8 mouse cellular contexts compared by ENCODE assay signal in the genomic region with DNA sequence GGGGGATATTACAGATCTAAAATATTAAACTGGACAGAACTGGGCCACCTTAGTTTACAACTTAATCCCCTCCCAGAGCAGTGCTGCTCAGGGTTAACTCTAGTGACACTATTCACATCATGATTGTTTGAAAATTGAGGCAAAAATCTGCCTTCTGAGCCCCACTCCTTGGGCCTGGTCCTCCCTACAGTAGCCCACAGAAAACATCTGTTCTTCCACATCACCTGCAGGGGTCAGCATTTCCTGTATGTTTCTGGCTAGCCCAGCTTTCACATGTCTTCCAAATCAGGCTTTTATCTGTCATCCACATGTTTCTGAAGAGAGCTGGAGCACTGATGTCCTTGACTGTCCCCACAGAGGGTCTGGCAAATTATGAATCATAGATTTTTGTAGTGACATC.
A peak's percentile ranks its signal among the peaks of the same experiment; 100 is the strongest.
DNase-seq lines count a peak whose midpoint lies in the region; ATAC-seq and TF ChIP-seq lines count a peak whose summit lies in the region.

No protein-coding gene starts in this region.

- TF ChIP-seq RAD21 in MEL (IDR thresholded peaks at IDR 0.05; ENCODE audit: low read depth, low read length): peak; percentile 56

- H3K27me3 ChIP-seq in MEL (ENCODE audit: control insufficient read depth in 1 of 2, insufficient read depth in 2 of 2, low read length in 2 of 2): no peaks in the 10 kb centered on the region; a peak in 1 of 4 replicates
- H3K27me3 ChIP-seq in liver, embryonic 14.5 days (ENCODE audit: control insufficient read depth, insufficient read depth, low read length): no peaks in the 10 kb centered on the region

- H3K9ac ChIP-seq in MEL (ENCODE audit: control insufficient read depth, low read depth, low read length, poor library complexity, severe bottlenecking): no peak overlapping the region
- H3K9ac ChIP-seq in liver, embryonic 14.5 days (replicated peaks): no peak overlapping the region

- H3K4me1 ChIP-seq in MEL (ENCODE audit: control insufficient read depth in 1 of 2, insufficient read depth in 2 of 2, low read length in 2 of 2): no peaks in the 10 kb centered on the region
- peaks cover 2% of the 10 kb centered on the region; the same call in 1 of the 2 replicates for H3K4me1 ChIP-seq in cortical plate, adult 2 months (ENCODE audit: control insufficient read depth, insufficient read depth, low read length)
- H3K4me1 ChIP-seq in liver, embryonic 14.5 days (replicated peaks; ENCODE audit: control insufficient read depth in 2 of 2, insufficient read depth in 2 of 2, low read length in 1 of 2): no peaks in the 10 kb centered on the region

- TF ChIP-seq POLR2A in MEL (IDR thresholded peaks at IDR 0.05; ENCODE audit: control insufficient read depth in 1 of 2, insufficient read depth in 1 of 2, low read depth in 1 of 2, low read length in 2 of 2, poor library complexity in 1 of 2): no peak
- no peak for TF ChIP-seq POLR2A in cortical plate, adult 2 months (IDR thresholded peaks at IDR 0.05; ENCODE audit: extremely low read depth, insufficient read depth, low read length)

- no peak for TF ChIP-seq EP300 in MEL (IDR thresholded peaks at IDR 0.05; ENCODE audit: low read depth in 1 of 2, low read length in 2 of 2)
- no peak for TF ChIP-seq EP300 in liver, embryonic 14.5 days (IDR thresholded peaks at IDR 0.05; ENCODE audit: low read depth)

- no peaks in the 10 kb centered on the region for H3K79me2 ChIP-seq in MEL (ENCODE audit: control insufficient read depth, insufficient read depth, low read length, poor library complexity)

- H3K4me3 ChIP-seq in layer of hippocampus, adult 2 months: no peak overlapping the region
- H3K4me3 ChIP-seq in MEL (ENCODE audit: control insufficient read depth in 1 of 2, insufficient read depth in 1 of 2, low read depth in 2 of 2, low read length in 2 of 2): no peak overlapping the region
- H3K4me3 ChIP-seq in cortical plate, adult 2 months (ENCODE audit: insufficient read depth, low read length): no peak overlapping the region
- no peak overlapping the region for H3K4me3 ChIP-seq in liver, embryonic 14.5 days (ENCODE audit: insufficient read depth in 1 of 2, low read depth in 2 of 2, low read length in 2 of 2)

- no peak overlapping the region for H3K4me2 ChIP-seq in liver, embryonic 14.5 days (ENCODE audit: low read depth)

- no peak for DNase-seq in layer of hippocampus, adult 2 months (ENCODE audit: low spot score in 2 of 2)
- no peak for DNase-seq in layer of hippocampus, postnatal 36 days
- peak; percentile 30 for DNase-seq in MEL (ENCODE audit: low read depth, low spot score)
- DNase-seq in liver, embryonic 14.5 days (ENCODE audit: low read depth in 3 of 3, low spot score in 3 of 3): no peak
- DNase-seq in frontal cortex, postnatal 25 days (ENCODE audit: low spot score in 2 of 2): no peak
- no peak for DNase-seq in yolk sac, embryonic 10.5 days (ENCODE audit: low spot score)

- no peak overlapping the region for H3K27ac ChIP-seq in layer of hippocampus, adult 2 months
- no peak overlapping the region for H3K27ac ChIP-seq in MEL (ENCODE audit: control insufficient read depth, low read depth, low read length)
- no peak overlapping the region for H3K27ac ChIP-seq in cortical plate, adult 2 months (ENCODE audit: insufficient read depth, low read length)
- H3K27ac ChIP-seq in liver, embryonic 14.5 days: no peak overlapping the region

- ATAC-seq in liver, embryonic 14.5 days (ENCODE audit: insufficient read depth): no peak
- ATAC-seq in frontal cortex, adult (ENCODE audit: low TSS enrichment): no peak

- no peaks in the 10 kb centered on the region for H3K9me3 ChIP-seq in MEL (replicated peaks; ENCODE audit: insufficient read depth, low read length)
- H3K9me3 ChIP-seq in liver, embryonic 14.5 days (ENCODE audit: control insufficient read depth, low read length): no peaks in the 10 kb centered on the region

- no peaks in the 10 kb centered on the region for H3K36me3 ChIP-seq in MEL (ENCODE audit: control insufficient read depth in 1 of 2, insufficient read depth in 2 of 2, low read length in 2 of 2)
- H3K36me3 ChIP-seq in liver, embryonic 14.5 days (replicated peaks; ENCODE audit: control insufficient read depth, insufficient read depth, low read depth): no peaks in the 10 kb centered on the region

- TF ChIP-seq CTCF in layer of hippocampus, adult 2 months (conservative IDR thresholded peaks at IDR 0.05): peak; percentile 72
- peak in 2 of 3 experiments; percentile 28 to 50; a peak in 4 of 6 replicates for TF ChIP-seq CTCF in MEL (IDR thresholded peaks at IDR 0.05 in 2 of 3, conservative IDR thresholded peaks at IDR 0.05 in 1 of 3; ENCODE audit: control insufficient read depth in 1 of 3, insufficient read depth in 1 of 3, low read depth in 2 of 3, low read length in 3 of 3, poor library complexity in 1 of 3, severe bottlenecking in 1 of 3)
- TF ChIP-seq CTCF in cortical plate, adult 2 months (IDR thresholded peaks at IDR 0.05; ENCODE audit: extremely low read depth, insufficient read depth, low read length): peak; percentile 40; the same call in 1 of the 2 replicates
- TF ChIP-seq CTCF in liver, embryonic 14.5 days (IDR thresholded peaks at IDR 0.05; ENCODE audit: low read depth): peak; percentile 42

TF ChIP-seq in MEL, 35 proteins besides CTCF, POLR2A, EP300 and RAD21:
- TF ChIP-seq ELF1 (IDR thresholded peaks at IDR 0.05; ENCODE audit: low read depth, low read length) (no peak), TAL1 (IDR thresholded peaks at IDR 0.05; ENCODE audit: low read length) (no peak), SMC3 (IDR thresholded peaks at IDR 0.05; ENCODE audit: low read depth, low read length) (peak; percentile 49)
